Mouse (Mus musculus) CH12.LX (cell line): ENCODE results near the gene Tmprss6. TPM values are rescaled to one million over a fixed set of nuclear protein-coding genes. Genes with fewer than 3 reads are reported as not detected.

Experiments used
- DNase-seq: peaks from one replicate; pipeline ENCODE4 v3.0.0-alpha.2; 2013; ENCODE audit errors: extremely low read depth
- H3K27ac ChIP-seq: 2 replicates; pipeline ENCODE4 v1.5.1; 2012; ENCODE audit warnings: low read depth, mild to moderate bottlenecking, control low read depth, moderate library complexity; ENCODE audit not compliant: insufficient read depth
- H3K27me3 ChIP-seq: replicated peaks from 2 replicates; pipeline ENCODE3; 2012; ENCODE audit warnings: inconsistent platforms
- H3K36me3 ChIP-seq, 2 experiments: replicated peaks in 1 of 2; 2 replicates each; pipeline versions ENCODE3 to v1.6.1; 2012; ENCODE audit warnings: inconsistent platforms in 1 of 2, low read length in 1 of 2, mild to moderate bottlenecking in 1 of 2, mixed read lengths in 1 of 2, moderate library complexity in 1 of 2; ENCODE audit not compliant: control insufficient read depth in 1 of 2, insufficient read depth in 1 of 2
- H3K4me1 ChIP-seq, 2 experiments: 2 replicates each; pipeline ENCODE4 v1.6.1; 2012; ENCODE audit warnings: inconsistent platforms in 1 of 2, moderate library complexity in 1 of 2; ENCODE audit not compliant: insufficient read depth in 2 of 2, control insufficient read depth in 1 of 2
- H3K4me2 ChIP-seq: 2 replicates; pipeline ENCODE4 v1.6.1; 2012; ENCODE audit warnings: low read depth, mild to moderate bottlenecking, control low read depth; ENCODE audit not compliant: poor library complexity, insufficient read depth, severe bottlenecking
- H3K4me3 ChIP-seq, 3 experiments: fragments of 150-350 bp in 1 of 3; sonication (generic) in 1 of 3; replicated peaks in 1 of 3; 2 replicates each; pipeline versions ENCODE3 to v1.5.1; 2011 to 2012; ENCODE audit warnings: low read depth in 2 of 3, low read length in 2 of 3, mild to moderate bottlenecking in 2 of 3, moderate library complexity in 2 of 3, control low read depth in 1 of 3, improper control_type of control experiment in 1 of 3, inconsistent platforms in 1 of 3, mixed read lengths in 1 of 3; ENCODE audit not compliant: poor library complexity in 1 of 3
- H3K79me2 ChIP-seq: replicated peaks from 2 replicates; pipeline ENCODE4 v1.6.1; 2012; ENCODE audit warnings: mild to moderate bottlenecking, moderate library complexity; ENCODE audit not compliant: control insufficient read depth, poor library complexity, insufficient read depth, severe bottlenecking; ENCODE audit errors: extremely low read depth
- H3K9ac ChIP-seq: 2 replicates; pipeline ENCODE4 v1.6.1; 2012; ENCODE audit warnings: low read depth, mild to moderate bottlenecking, control low read depth, moderate library complexity; ENCODE audit not compliant: insufficient read depth
- H3K9me3 ChIP-seq: replicated peaks from 2 replicates; pipeline ENCODE3; 2012; ENCODE audit warnings: low read length, inconsistent platforms, mixed read lengths
- BHLHE40 ChIP-seq: IDR thresholded peaks from 2 replicates; pipeline ENCODE4 v1.6.1; 2011; ENCODE audit warnings: mild to moderate bottlenecking, low read depth, low read length, improper control_type of control experiment
- CHD1 ChIP-seq: IDR thresholded peaks from 2 replicates; pipeline ENCODE4 v1.6.1; 2012; ENCODE audit warnings: low read depth, low read length, improper control_type of control experiment, inconsistent platforms
- CHD2 ChIP-seq: IDR thresholded peaks from 2 replicates; pipeline ENCODE4 v1.6.1; 2011; ENCODE audit warnings: low read length, improper control_type of control experiment
- EP300 ChIP-seq: IDR thresholded peaks from 2 replicates; pipeline ENCODE4 v1.6.1; 2011; ENCODE audit warnings: low read length, improper control_type of control experiment
- GABPA ChIP-seq: IDR thresholded peaks from 2 replicates; pipeline ENCODE4 v1.6.1; 2012; ENCODE audit warnings: low read depth, low read length, improper control_type of control experiment, inconsistent platforms; ENCODE audit not compliant: insufficient replicate concordance
- HCFC1 ChIP-seq: IDR thresholded peaks from 2 replicates; pipeline ENCODE4 v1.6.1; 2012; ENCODE audit warnings: low read depth, mild to moderate bottlenecking, inconsistent platforms, low read length, improper control_type of control experiment
- IRF4 ChIP-seq: IDR thresholded peaks from 2 replicates; pipeline ENCODE4 v1.6.1; 2014; ENCODE audit warnings: low read depth, mild to moderate bottlenecking, inconsistent platforms, low read length, improper control_type of control experiment
- JUND ChIP-seq: conservative IDR thresholded peaks from 2 replicates; pipeline ENCODE4 v1.6.1; 2011; ENCODE audit warnings: low read depth, low read length, improper control_type of control experiment
- KAT2A ChIP-seq: IDR thresholded peaks from 2 replicates; pipeline ENCODE4 v1.6.1; 2012; ENCODE audit warnings: low read length, improper control_type of control experiment, inconsistent platforms; ENCODE audit not compliant: insufficient replicate concordance
- MEF2A ChIP-seq: IDR thresholded peaks from 2 replicates; pipeline ENCODE4 v1.6.1; 2014; ENCODE audit warnings: low read depth, mild to moderate bottlenecking, inconsistent platforms, low read length, improper control_type of control experiment, borderline replicate concordance
- MXI1 ChIP-seq: IDR thresholded peaks from 2 replicates; pipeline ENCODE4 v1.6.1; 2011; ENCODE audit warnings: mild to moderate bottlenecking, low read depth, low read length, improper control_type of control experiment
- NELFE ChIP-seq: IDR thresholded peaks from 2 replicates; pipeline ENCODE4 v1.6.1; 2011; ENCODE audit warnings: low read depth, low read length, improper control_type of control experiment
- NRF1 ChIP-seq: IDR thresholded peaks from 2 replicates; pipeline ENCODE4 v1.6.1; 2014; ENCODE audit warnings: low read depth, mild to moderate bottlenecking, inconsistent platforms, low read length, improper control_type of control experiment, moderate library complexity
- PAX5 ChIP-seq: IDR thresholded peaks from 2 replicates; pipeline ENCODE4 v1.6.1; 2012; ENCODE audit warnings: low read length, inconsistent platforms, mixed read lengths
- POLR2AphosphoS2 ChIP-seq: IDR thresholded peaks from 2 replicates; pipeline ENCODE4 v1.6.1; 2011; ENCODE audit warnings: low read depth, low read length, improper control_type of control experiment
- RAD21 ChIP-seq: IDR thresholded peaks from 2 replicates; pipeline ENCODE4 v1.6.1; 2011; ENCODE audit warnings: low read depth, mild to moderate bottlenecking, low read length, improper control_type of control experiment, moderate library complexity
- SIN3A ChIP-seq: IDR thresholded peaks from 2 replicates; pipeline ENCODE4 v1.6.1; 2012; ENCODE audit warnings: low read length, improper control_type of control experiment, inconsistent platforms
- SMC3 ChIP-seq: IDR thresholded peaks from 2 replicates; pipeline ENCODE4 v1.6.1; 2011; ENCODE audit warnings: low read depth, low read length, improper control_type of control experiment
- TBP ChIP-seq: conservative IDR thresholded peaks from 2 replicates; pipeline ENCODE4 v1.6.1; 2011; ENCODE audit warnings: low read depth, low read length, improper control_type of control experiment
- TCF12 ChIP-seq: IDR thresholded peaks from 2 replicates; pipeline ENCODE4 v1.6.1; 2014; ENCODE audit warnings: low read depth, mild to moderate bottlenecking, inconsistent platforms, low read length, improper control_type of control experiment
- ZKSCAN1 ChIP-seq: IDR thresholded peaks from 2 replicates; pipeline ENCODE4 v1.6.1; 2012; ENCODE audit warnings: low read depth, inconsistent platforms, low read length, improper control_type of control experiment, borderline replicate concordance
- ZMIZ1 ChIP-seq: IDR thresholded peaks from 2 replicates; pipeline ENCODE4 v1.6.1; 2012; ENCODE audit warnings: low read depth, mild to moderate bottlenecking, inconsistent platforms, low read length, improper control_type of control experiment
- ZNF384 ChIP-seq: IDR thresholded peaks from 2 replicates; pipeline ENCODE4 v1.6.1; 2012; ENCODE audit warnings: low read depth, low read length, improper control_type of control experiment, inconsistent platforms
- dilution Hi-C: fragments of 300-500 bp; cut with MboI; formaldehyde crosslinking; loops from 2 replicates; pipeline ENCODE4 v1.14.3; 2020; ENCODE audit warnings: low sequenced_read_pairs; ENCODE audit not compliant: extremely low pct_unique_long_range_greater_than_20kb, extremely low pct_ligation_motif_present
- in situ Hi-C: fragments of 300-500 bp; cut with MboI; formaldehyde crosslinking; loops from 3 replicates; pipeline ENCODE4 v1.14.3; 2019; ENCODE audit warnings: low sequenced_read_pairs, low pct_ligation_motif_present, low pct_unique_long_range_greater_than_20kb, mixed read lengths
- polyA plus RNA-seq: library from polyadenylated mRNA; unstranded; fragments of >175 nt; gene quantifications from 2 replicates; pipeline ENCODE4 v1.2.1, GENCODE M21; 2012; ENCODE audit warnings: low read depth; ENCODE audit not compliant: insufficient read length
- total RNA-seq, 2 experiments: library from RNA; depleted of rRNA; stranded (reverse); fragments of 300-350 nt in 1 of 2; fragments of >200 nt in 1 of 2; gene quantifications; 2 replicates each; pipeline ENCODE4 v1.2.3; 2012 to 2014

The Tmprss6 gene
- total and polyA plus RNA-seq, 3 experiments: 0.24 to 0.54 (median 0.34) TPM

GRCm38 (mm10) chr15:78475604-78476031 lies 7.2 kb upstream of the Tmprss6 start (continued):
- TF ChIP-seq MEF2A (peak; percentile 74; the same call in 1 of the 2 replicates), RAD21 (no peak; the same call in none of the 2 replicates), KAT2A (0 out of 2 replicates have a peak, but pooled peaks have one; percentile 11), ZKSCAN1 (no peak), EP300 (peak; percentile 86), TCF12 (peak; percentile 78), HCFC1 (peak; percentile 52)

- Histone ChIP-seq H3K79me2 (no peaks in the 10 kb centered on the region), H3K4me1 (peaks cover 44 to 76% of the 10 kb centered on the region in 2 experiments), H3K36me3 (no peaks in the 10 kb centered on the region), H3K9me3 (no peaks in the 10 kb centered on the region), H3K27me3 (no peaks in the 10 kb centered on the region), H3K4me2 (no peak overlapping the region), H3K9ac (no peak overlapping the region), H3K27ac (no peak overlapping the region), H3K4me3 (no peak overlapping the region)
- dilution Hi-C loops (no loop called here), in situ Hi-C loops (no loop called here)
- TF ChIP-seq BHLHE40 (no peak), NELFE (no peak), TBP (no peak), CHD2 (no peak), PAX5 (no peak), HCFC1 (no peak), JUND (no peak), CHD1 (no peak), MXI1 (no peak), EP300 (no peak), ZMIZ1 (no peak), POLR2AphosphoS2 (no peak), ZNF384 (no peak), KAT2A (no peak), IRF4 (no peak), SMC3 (no peak), GABPA (no peak), NRF1 (no peak), SIN3A (no peak)
- DNase-seq: no peak
These were observed 5.0 kb upstream of the Tmprss6 start for GRCm38 (mm10) chr15:78473442-78473841.
